Mouse (Mus musculus): Measurements from ENCODE around the gene Serpinb9g. TPM values are rescaled to one million over a fixed set of nuclear protein-coding genes. Genes with fewer than 3 reads are reported as not detected.
"Not testable (repeated sequence)": the region's sequence is repeated elsewhere in the genome, so short reads cannot be mapped to it uniquely, and the experiment has no call there.

Serpinb9g gene
- not detected in 2 replicates for polyA plus RNA-seq (2014; fragmentation: Nextera tagmentation; extraction: Ambion mirVana)

- ATAC-seq (ENCODE audit: low read depth): not testable (repeated sequence)
- 82% methylated on average over 4 of the region's 4 CpGs for WGBS
Measured at GRCm38 (mm10) chr13:33484490-33484889, at the start of gene Serpinb9g. Gene Serpinb9g (plus strand): TSS chr13:33484790.

GRCm38 (mm10) chr13:33483872-33484271 lies 718 bp upstream of the Serpinb9g start:
- WGBS: 73% methylated on average over 3 of the region's 3 CpGs
- H3K4me1 ChIP-seq (ENCODE audit: control insufficient read depth, insufficient read depth, low read length); H3K27me3 ChIP-seq (ENCODE audit: control insufficient read depth, insufficient read depth, low read length); H3K27ac ChIP-seq (ENCODE audit: low read depth, low read length); H3K9ac ChIP-seq (replicated peaks; ENCODE audit: low read depth, low read length); H3K4me2 ChIP-seq (ENCODE audit: low read depth, low read length); H3K9me3 ChIP-seq (ENCODE audit: control insufficient read depth, low read length); ATAC-seq (ENCODE audit: low read depth); H3K36me3 ChIP-seq (ENCODE audit: control insufficient read depth, insufficient read depth, low read length); H3K4me3 ChIP-seq (ENCODE audit: low read depth, low read length): not testable (repeated sequence)

More at GRCm38 (mm10) chr13:33484490-33484889, at the start of gene Serpinb9g:
- not testable (repeated sequence) for H3K27me3 ChIP-seq (ENCODE audit: control insufficient read depth, insufficient read depth, low read length); H3K4me3 ChIP-seq (ENCODE audit: low read depth, low read length); H3K9me3 ChIP-seq (ENCODE audit: control insufficient read depth, low read length); H3K27ac ChIP-seq (ENCODE audit: low read depth, low read length); H3K4me2 ChIP-seq (ENCODE audit: low read depth, low read length); H3K4me1 ChIP-seq (ENCODE audit: control insufficient read depth, insufficient read depth, low read length); H3K9ac ChIP-seq (replicated peaks; ENCODE audit: low read depth, low read length); H3K36me3 ChIP-seq (ENCODE audit: control insufficient read depth, insufficient read depth, low read length)

DNA sequence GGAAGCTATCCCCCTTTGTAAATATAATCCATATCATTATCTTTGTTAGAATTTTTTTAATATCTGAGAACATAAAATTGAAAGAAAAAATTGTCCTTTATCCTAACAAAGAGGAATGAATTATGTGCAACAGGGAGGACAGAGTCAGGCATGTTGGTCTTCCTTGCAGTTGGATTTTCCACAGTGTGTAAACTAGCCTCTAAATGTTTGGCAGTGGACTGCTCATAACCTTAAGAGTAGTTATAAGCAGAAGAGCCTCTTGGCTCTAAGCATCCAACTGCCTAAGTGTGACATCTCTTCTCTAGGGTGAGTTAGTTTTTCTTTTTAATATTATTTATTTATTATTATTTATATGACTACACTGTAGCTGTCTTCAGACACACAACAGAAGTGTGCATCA lies 40.0 kb downstream of the Serpinb9g start:
- H3K9ac ChIP-seq (replicated peaks; ENCODE audit: low read depth, low read length): no peak overlapping the region
- H3K4me3 ChIP-seq (ENCODE audit: low read depth, low read length): no peak overlapping the region
- no peaks in the 10 kb centered on the region for H3K27me3 ChIP-seq (ENCODE audit: control insufficient read depth, insufficient read depth, low read length)
- no peaks in the 10 kb centered on the region for H3K4me1 ChIP-seq (ENCODE audit: control insufficient read depth, insufficient read depth, low read length)
- no peak for ATAC-seq (ENCODE audit: low read depth)
- no peak overlapping the region for H3K27ac ChIP-seq (ENCODE audit: low read depth, low read length)
- H3K36me3 ChIP-seq (ENCODE audit: control insufficient read depth, insufficient read depth, low read length): no peaks in the 10 kb centered on the region
- H3K4me2 ChIP-seq (ENCODE audit: low read depth, low read length): no peak overlapping the region
- H3K9me3 ChIP-seq (ENCODE audit: control insufficient read depth, low read length): 0 out of 2 replicates have a peak, but pooled peaks cover 5% of the 10 kb centered on the region

GRCm38 (mm10) chr13:33532814-33533213 lies 48.2 kb downstream of the Serpinb9g start:
- no peak overlapping the region for H3K27ac ChIP-seq (ENCODE audit: low read depth, low read length)
- H3K4me2 ChIP-seq (ENCODE audit: low read depth, low read length): no peak overlapping the region
- H3K4me1 ChIP-seq (ENCODE audit: control insufficient read depth, insufficient read depth, low read length): no peaks in the 10 kb centered on the region
- peaks cover 4% of the 10 kb centered on the region; the same call in 1 of the 2 replicates for H3K9me3 ChIP-seq (ENCODE audit: control insufficient read depth, low read length)
- H3K4me3 ChIP-seq (ENCODE audit: low read depth, low read length): no peak overlapping the region
- no peak for ATAC-seq (ENCODE audit: low read depth)
- no peaks in the 10 kb centered on the region for H3K36me3 ChIP-seq (ENCODE audit: control insufficient read depth, insufficient read depth, low read length)
- no peak overlapping the region for H3K9ac ChIP-seq (replicated peaks; ENCODE audit: low read depth, low read length)
- no peaks in the 10 kb centered on the region for H3K27me3 ChIP-seq (ENCODE audit: control insufficient read depth, insufficient read depth, low read length)

Other genes with a start within 250 kb of the Serpinb9g start
- not detected in 2 replicates for gene Serpinb9e, start 235.2 kb upstream of the Serpinb9g start, polyA plus RNA-seq (2014; fragmentation: Nextera tagmentation; extraction: Ambion mirVana)
- gene Serpinb9f, start 160.7 kb upstream of the Serpinb9g start, polyA plus RNA-seq (2014; fragmentation: Nextera tagmentation; extraction: Ambion mirVana): not detected in 2 replicates
- not detected in 2 replicates for gene Gm11397, start 89.0 kb upstream of the Serpinb9g start, polyA plus RNA-seq (2014; fragmentation: Nextera tagmentation; extraction: Ambion mirVana)
- not detected in 2 replicates for gene Serpinb6d, start 176.6 kb downstream of the Serpinb9g start, polyA plus RNA-seq (2014; fragmentation: Nextera tagmentation; extraction: Ambion mirVana)

Data from neural tube, embryonic 14.5 days (tissue).